Mouse (Mus musculus): ENCODE results near the gene Skiv2l. TPM values are rescaled to one million over a fixed set of nuclear protein-coding genes. Genes with fewer than 3 reads are reported as not detected.
"Not testable (repeated sequence)": the region's sequence is repeated elsewhere in the genome, so short reads cannot be mapped to it uniquely, and the experiment has no call there.

The Skiv2l gene
- polyA plus RNA-seq, 1 experiment, result 58.2 TPM

- 90% methylated on average over 4 of the region's 4 CpGs for WGBS
- H3K4me3 ChIP-seq (ENCODE audit: insufficient read depth, low read depth, low read length), result no peak overlapping the region
- TF ChIP-seq POLR2A (IDR thresholded peaks at IDR 0.05; ENCODE audit: low read depth, low read length) (no peak), CTCF (conservative IDR thresholded peaks at IDR 0.05; ENCODE audit: insufficient read depth, insufficient read length, low read depth, low read length) (no peak)
These were observed 50.5 kb downstream of the Skiv2l start for GRCm38 (mm10) chr17:34799531-34799925.

GRCm38 (mm10) chr17:34798866-34799530, 51.0 kb downstream of the Skiv2l start:
- Histone ChIP-seq H3K36me3 (ENCODE audit: control insufficient read depth, insufficient read depth, low read length) (no peaks in the 10 kb centered on the region), H3K4me3 (ENCODE audit: insufficient read depth, low read depth, low read length) (no peak overlapping the region), H3K4me1 (ENCODE audit: control insufficient read depth, insufficient read depth, low read length) (no peaks in the 10 kb centered on the region), H3K27ac (ENCODE audit: insufficient read depth, low read depth, low read length) (no peak overlapping the region), H3K27me3 (replicated peaks; ENCODE audit: control insufficient read depth, insufficient read depth, low read length) (no peaks in the 10 kb centered on the region)
- 94% methylated on average over 17 of the region's 17 CpGs for WGBS
- DNase-seq, result no peak
- no peak for TF ChIP-seq POLR2A (IDR thresholded peaks at IDR 0.05; ENCODE audit: low read depth, low read length)
- no peak for TF ChIP-seq CTCF (conservative IDR thresholded peaks at IDR 0.05; ENCODE audit: insufficient read depth, insufficient read length, low read depth, low read length)

More at GRCm38 (mm10) chr17:34799531-34799925, 50.5 kb downstream of the Skiv2l start:
- no peaks in the 10 kb centered on the region for H3K27me3 ChIP-seq (replicated peaks; ENCODE audit: control insufficient read depth, insufficient read depth, low read length)
- DNase-seq, result no peak
- no peak overlapping the region for H3K27ac ChIP-seq (ENCODE audit: insufficient read depth, low read depth, low read length)
- H3K4me1 ChIP-seq (ENCODE audit: control insufficient read depth, insufficient read depth, low read length), result no peaks in the 10 kb centered on the region
- H3K36me3 ChIP-seq (ENCODE audit: control insufficient read depth, insufficient read depth, low read length), result no peaks in the 10 kb centered on the region

GRCm38 (mm10) chr17:34798071-34798470, 51.9 kb downstream of the Skiv2l start:
- not testable (repeated sequence) for H3K36me3 ChIP-seq (ENCODE audit: control insufficient read depth, insufficient read depth, low read length); H3K27ac ChIP-seq (ENCODE audit: insufficient read depth, low read depth, low read length); H3K4me1 ChIP-seq (ENCODE audit: control insufficient read depth, insufficient read depth, low read length); H3K27me3 ChIP-seq (replicated peaks; ENCODE audit: control insufficient read depth, insufficient read depth, low read length); DNase-seq; H3K4me3 ChIP-seq (ENCODE audit: insufficient read depth, low read depth, low read length)
- WGBS, result 82% methylated on average over 7 of the region's 7 CpGs

- DNase-seq; H3K4me1 ChIP-seq (ENCODE audit: control insufficient read depth, insufficient read depth, low read length); H3K36me3 ChIP-seq (ENCODE audit: control insufficient read depth, insufficient read depth, low read length); H3K4me3 ChIP-seq (ENCODE audit: insufficient read depth, low read depth, low read length); H3K27me3 ChIP-seq (replicated peaks; ENCODE audit: control insufficient read depth, insufficient read depth, low read length); H3K27ac ChIP-seq (ENCODE audit: insufficient read depth, low read depth, low read length): not testable (repeated sequence)
- 83% methylated on average over 10 of the region's 10 CpGs for whole genome bisulfite sequencing
These were observed 52.6 kb downstream of the Skiv2l start for GRCm38 (mm10) chr17:34797211-34797995.

- WGBS, result 88% methylated on average over 8 of the region's 8 CpGs
- no peak overlapping the region for H3K27ac ChIP-seq (ENCODE audit: insufficient read depth, low read depth, low read length)
- H3K36me3 ChIP-seq (ENCODE audit: control insufficient read depth, insufficient read depth, low read length), result no peaks in the 10 kb centered on the region
- no peak overlapping the region for H3K4me3 ChIP-seq (ENCODE audit: insufficient read depth, low read depth, low read length)
- H3K27me3 ChIP-seq (replicated peaks; ENCODE audit: control insufficient read depth, insufficient read depth, low read length), result no peaks in the 10 kb centered on the region
- no peak for TF ChIP-seq POLR2A (IDR thresholded peaks at IDR 0.05; ENCODE audit: low read depth, low read length)
- no peak for TF ChIP-seq CTCF (conservative IDR thresholded peaks at IDR 0.05; ENCODE audit: insufficient read depth, insufficient read length, low read depth, low read length)
- no peaks in the 10 kb centered on the region for H3K4me1 ChIP-seq (ENCODE audit: control insufficient read depth, insufficient read depth, low read length)
- peak; percentile 14 for DNase-seq
These were observed 53.5 kb downstream of the Skiv2l start for GRCm38 (mm10) chr17:34796311-34797140.

GRCm38 (mm10) chr17:34795633-34796032, 54.4 kb downstream of the Skiv2l start:
- H3K27ac ChIP-seq (ENCODE audit: insufficient read depth, low read depth, low read length), result no peak overlapping the region
- H3K4me1 ChIP-seq (ENCODE audit: control insufficient read depth, insufficient read depth, low read length), result no peaks in the 10 kb centered on the region
- no peak overlapping the region for H3K4me3 ChIP-seq (ENCODE audit: insufficient read depth, low read depth, low read length)
- DNase-seq, result peak; percentile 52
- no peaks in the 10 kb centered on the region for H3K27me3 ChIP-seq (replicated peaks; ENCODE audit: control insufficient read depth, insufficient read depth, low read length)
- H3K36me3 ChIP-seq (ENCODE audit: control insufficient read depth, insufficient read depth, low read length), result no peaks in the 10 kb centered on the region
- TF ChIP-seq CTCF (conservative IDR thresholded peaks at IDR 0.05; ENCODE audit: insufficient read depth, insufficient read length, low read depth, low read length) (peak; percentile 56), POLR2A (IDR thresholded peaks at IDR 0.05; ENCODE audit: low read depth, low read length) (no peak)
- 56% methylated on average over 9 of the region's 9 CpGs for WGBS

GRCm38 (mm10) chr17:34795016-34795415, 55.0 kb downstream of the Skiv2l start:
- Histone ChIP-seq H3K4me3 (ENCODE audit: insufficient read depth, low read depth, low read length) (no peak overlapping the region), H3K4me1 (ENCODE audit: control insufficient read depth, insufficient read depth, low read length) (no peaks in the 10 kb centered on the region), H3K27me3 (replicated peaks; ENCODE audit: control insufficient read depth, insufficient read depth, low read length) (no peaks in the 10 kb centered on the region), H3K36me3 (ENCODE audit: control insufficient read depth, insufficient read depth, low read length) (no peaks in the 10 kb centered on the region), H3K27ac (ENCODE audit: insufficient read depth, low read depth, low read length) (no peak overlapping the region)
- WGBS, result 86% methylated on average over 10 of the region's 10 CpGs
- DNase-seq, result no peak
- TF ChIP-seq CTCF (conservative IDR thresholded peaks at IDR 0.05; ENCODE audit: insufficient read depth, insufficient read length, low read depth, low read length), result no peak
- no peak for TF ChIP-seq POLR2A (IDR thresholded peaks at IDR 0.05; ENCODE audit: low read depth, low read length)

Other genes with a start within 250 kb of the Skiv2l start
- gene Rnf5, start 246.5 kb downstream of the Skiv2l start, polyA plus RNA-seq (2012; rRNA removed), result 208 and 256 TPM in 2 replicates
- gene Agpat1, start 245.9 kb downstream of the Skiv2l start, polyA plus RNA-seq (2012; rRNA removed), result 245 and 294 TPM in 2 replicates
- 5.1 and 5.3 TPM in 2 replicates for gene Egfl8, start 234.2 kb downstream of the Skiv2l start, polyA plus RNA-seq (2012; rRNA removed)
- gene Ppt2, start 221.7 kb downstream of the Skiv2l start, polyA plus RNA-seq (2012; rRNA removed), result 118 and 123 TPM in 2 replicates
- 2.7 and 3.2 TPM in 2 replicates for gene Prrt1, start 220.7 kb downstream of the Skiv2l start, polyA plus RNA-seq (2012; rRNA removed)
- 5.5 and 5.8 TPM in 2 replicates for gene Fkbpl, start 205.4 kb downstream of the Skiv2l start, polyA plus RNA-seq (2012; rRNA removed)
- gene Atf6b, start 203.1 kb downstream of the Skiv2l start, polyA plus RNA-seq (2012; rRNA removed), result 52.5 and 65.5 TPM in 2 replicates
- 5.5 and 8.5 TPM in 2 replicates for gene Tnxb, start 179.7 kb downstream of the Skiv2l start, polyA plus RNA-seq (2012; rRNA removed)
- gene C4b, start 106.3 kb downstream of the Skiv2l start, polyA plus RNA-seq (2012; rRNA removed), result 4.7 and 6.8 TPM in 2 replicates
- 0.23 and 29.2 TPM in 2 replicates for gene Cyp21a1, start 45.6 kb downstream of the Skiv2l start, polyA plus RNA-seq (2012; rRNA removed)
- gene Stk19, start 13.3 kb downstream of the Skiv2l start, polyA plus RNA-seq (2012; rRNA removed), result 35.7 and 36.7 TPM in 2 replicates
- gene Dxo, start 13.2 kb downstream of the Skiv2l start, polyA plus RNA-seq (2012; rRNA removed), result 52.6 and 59.2 TPM in 2 replicates
- 24.2 and 26.2 TPM in 2 replicates for gene Nelfe, start 181 bp upstream of the Skiv2l start, polyA plus RNA-seq (2012; rRNA removed)
- gene Cfb, start 12.3 kb upstream of the Skiv2l start, polyA plus RNA-seq (2012; rRNA removed), result 191 and 199 TPM in 2 replicates
- gene Zbtb12, start 29.3 kb upstream of the Skiv2l start, polyA plus RNA-seq (2012; rRNA removed), result 9.4 and 10.8 TPM in 2 replicates
- gene Gm20547, start 31.8 kb upstream of the Skiv2l start, polyA plus RNA-seq (2012; rRNA removed), result 0.05 TPM in 1 of 2 replicates, not detected in the other
- gene C2, start 48.1 kb upstream of the Skiv2l start, polyA plus RNA-seq (2012; rRNA removed), result 62.9 and 73.4 TPM in 2 replicates
- 134 and 169 TPM in 2 replicates for gene Ehmt2, start 48.3 kb upstream of the Skiv2l start, polyA plus RNA-seq (2012; rRNA removed)
- gene Slc44a4, start 64.3 kb upstream of the Skiv2l start, polyA plus RNA-seq (2012; rRNA removed), result 73.5 and 88.1 TPM in 2 replicates
- gene Neu1, start 81.0 kb upstream of the Skiv2l start, polyA plus RNA-seq (2012; rRNA removed), result 448 and 498 TPM in 2 replicates
- 38.8 and 56.5 TPM in 2 replicates for gene Hspa1b, start 109.0 kb upstream of the Skiv2l start, polyA plus RNA-seq (2012; rRNA removed)
- not detected in 2 replicates for gene Gm20481, start 119.7 kb upstream of the Skiv2l start, polyA plus RNA-seq (2012; rRNA removed)
- 23.4 and 31.5 TPM in 2 replicates for gene Hspa1a, start 121.9 kb upstream of the Skiv2l start, polyA plus RNA-seq (2012; rRNA removed)
- 0.33 and 0.58 TPM in 2 replicates for gene Hspa1l, start 122.5 kb upstream of the Skiv2l start, polyA plus RNA-seq (2012; rRNA removed)
- 70.2 and 88.2 TPM in 2 replicates for gene Lsm2, start 131.7 kb upstream of the Skiv2l start, polyA plus RNA-seq (2012; rRNA removed)
- gene Vars, start 150.8 kb upstream of the Skiv2l start, polyA plus RNA-seq (2012; rRNA removed), result 52.5 and 64.5 TPM in 2 replicates
- gene Vwa7, start 166.4 kb upstream of the Skiv2l start, polyA plus RNA-seq (2012; rRNA removed), result 0.80 and 0.89 TPM in 2 replicates
- gene Sapcd1, start 177.8 kb upstream of the Skiv2l start, polyA plus RNA-seq (2012; rRNA removed), result 0.69 and 0.77 TPM in 2 replicates
- gene Msh5, start 196.5 kb upstream of the Skiv2l start, polyA plus RNA-seq (2012; rRNA removed), result 1.6 and 2.4 TPM in 2 replicates
- gene Clic1, start 199.8 kb upstream of the Skiv2l start, polyA plus RNA-seq (2012; rRNA removed), result 105 and 117 TPM in 2 replicates
- 37.7 and 41.0 TPM in 2 replicates for gene Ddah2, start 208.8 kb upstream of the Skiv2l start, polyA plus RNA-seq (2012; rRNA removed)
- 0.13 and 0.16 TPM in 2 replicates for gene Ly6g6c, start 215.2 kb upstream of the Skiv2l start, polyA plus RNA-seq (2012; rRNA removed)
- 0.46 and 0.66 TPM in 2 replicates for gene Mpig6b, start 216.0 kb upstream of the Skiv2l start, polyA plus RNA-seq (2012; rRNA removed)
- gene Ly6g6e, start 226.7 kb upstream of the Skiv2l start, polyA plus RNA-seq (2012; rRNA removed), result 2.1 and 2.5 TPM in 2 replicates
- 8.1 and 8.9 TPM in 2 replicates for gene Ly6g6d, start 227.9 kb upstream of the Skiv2l start, polyA plus RNA-seq (2012; rRNA removed)
- not detected in 2 replicates for gene Ly6g6f, start 235.4 kb upstream of the Skiv2l start, polyA plus RNA-seq (2012; rRNA removed)
- 156 and 217 TPM in 2 replicates for gene Abhd16a, start 239.1 kb upstream of the Skiv2l start, polyA plus RNA-seq (2012; rRNA removed)

Measured in kidney, adult 2 months (tissue).